Mouse (Mus musculus) R1 (cell line): ENCODE results near the gene Hddc3.

Experiments
- DNase-seq: peaks from one replicate; pipeline ENCODE4 v3.0.0-alpha.2; 2018; ENCODE audit warnings: low read depth, low spot score

Hddc3 gene

DNA sequence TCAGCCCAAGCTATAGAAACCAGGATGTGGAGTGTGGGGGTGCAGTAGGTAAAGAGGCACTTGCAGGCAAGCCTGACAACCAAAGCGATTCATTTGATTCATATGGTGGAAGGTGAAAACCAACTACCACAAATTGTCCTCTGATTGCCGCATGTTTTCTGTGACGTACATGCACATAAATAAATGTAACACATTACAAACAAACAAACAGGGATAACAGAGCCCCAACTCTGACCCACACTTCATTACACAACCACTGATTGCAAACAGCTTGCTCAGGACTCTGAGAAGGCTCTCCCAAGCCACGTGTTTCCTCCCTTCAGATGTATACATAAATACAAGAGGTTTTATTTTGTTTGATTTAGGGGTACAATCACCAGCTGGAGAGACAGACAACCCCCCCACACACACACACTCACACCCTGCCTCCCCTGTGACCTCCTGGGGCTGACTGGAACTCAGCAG, 27.1 kb downstream of the Hddc3 start:
- DNase-seq, result no peak

DNA sequence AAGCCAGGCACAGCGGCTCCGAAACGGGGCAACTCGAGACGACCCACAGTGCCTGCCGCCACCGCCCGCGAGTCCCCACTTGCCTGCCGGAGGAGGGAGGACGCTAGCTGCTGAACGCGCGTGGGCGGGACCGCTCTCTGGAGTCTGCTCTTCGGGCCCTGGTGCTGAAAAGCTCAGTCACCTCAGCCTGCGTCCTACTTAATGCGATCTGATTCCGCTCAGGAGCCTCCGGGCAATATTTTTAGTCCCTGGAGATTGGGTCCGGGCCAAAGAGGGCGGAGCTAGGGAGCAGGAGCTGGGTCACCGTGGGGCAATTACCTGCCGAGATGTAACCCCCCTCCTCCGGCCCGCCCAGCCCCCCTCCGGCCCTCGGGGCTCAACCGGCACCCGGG, 27.7 kb downstream of the Hddc3 start:
- DNase-seq, result peak; percentile 96

DNA sequence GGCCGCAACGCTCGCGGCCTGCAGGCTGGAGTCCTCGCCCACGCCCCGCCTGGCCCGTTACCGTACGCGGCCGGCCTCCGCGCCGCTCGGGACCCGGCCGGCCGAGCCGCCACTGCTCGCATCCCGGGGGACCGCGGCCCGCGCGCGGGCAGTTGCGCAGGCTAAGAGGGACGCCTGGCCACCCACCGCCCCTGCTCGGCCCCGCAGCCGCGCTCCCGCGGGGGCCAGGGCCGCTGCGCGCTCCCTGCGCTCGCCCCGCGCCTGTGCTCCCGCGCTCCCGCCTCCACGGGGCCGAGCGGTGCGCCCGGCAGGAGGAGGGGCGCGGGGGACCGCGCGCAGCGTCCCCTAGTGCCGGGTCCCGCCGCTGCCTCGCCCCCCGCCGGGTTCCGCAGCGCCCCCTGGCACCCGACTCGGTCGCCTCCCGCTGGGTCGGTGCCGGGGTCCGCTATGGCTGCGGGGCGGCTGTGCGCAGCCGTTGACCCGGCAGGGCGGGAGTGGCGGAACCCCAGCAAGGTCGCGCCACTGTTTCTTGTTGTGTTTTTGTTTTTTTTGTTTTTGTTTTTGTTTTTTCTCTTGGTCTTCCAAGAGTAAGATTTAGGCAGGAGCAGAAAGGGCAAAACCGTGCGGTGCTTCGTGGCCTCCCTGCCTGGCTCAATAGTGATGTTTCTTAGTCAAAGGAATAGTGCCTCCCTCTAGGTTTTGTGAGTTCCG, 28.3 kb downstream of the Hddc3 start, which contains the start of gene Man2a2:
Man2a2 (minus strand) TSS at position 335 of the 711 bp plus-strand sequence.
- DNase-seq, result peak; percentile 50

GRCm38 (mm10) chr7:80372166-80372565, 29.3 kb downstream of the Hddc3 start:
- DNase-seq, result no peak

DNA sequence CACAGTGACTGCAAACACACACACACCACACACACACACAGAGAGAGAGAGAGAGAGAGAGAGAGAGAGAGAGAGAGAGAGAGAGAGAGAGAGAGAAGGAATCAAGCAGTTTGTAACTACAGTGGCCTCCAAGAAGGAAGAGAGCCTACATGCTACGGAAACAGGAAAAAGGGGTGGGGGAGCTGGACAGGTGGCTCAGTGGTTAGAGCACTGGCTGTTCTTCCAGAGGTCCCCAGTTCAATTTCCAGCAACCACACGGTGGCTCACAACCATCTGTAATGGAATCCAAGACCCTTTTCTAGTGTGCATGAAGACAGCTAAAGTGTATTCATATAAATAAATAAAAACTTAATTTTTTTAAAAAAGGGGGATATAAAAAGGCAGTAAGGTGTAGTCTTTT, 29.8 kb downstream of the Hddc3 start:
- DNase-seq, result no peak

DNA sequence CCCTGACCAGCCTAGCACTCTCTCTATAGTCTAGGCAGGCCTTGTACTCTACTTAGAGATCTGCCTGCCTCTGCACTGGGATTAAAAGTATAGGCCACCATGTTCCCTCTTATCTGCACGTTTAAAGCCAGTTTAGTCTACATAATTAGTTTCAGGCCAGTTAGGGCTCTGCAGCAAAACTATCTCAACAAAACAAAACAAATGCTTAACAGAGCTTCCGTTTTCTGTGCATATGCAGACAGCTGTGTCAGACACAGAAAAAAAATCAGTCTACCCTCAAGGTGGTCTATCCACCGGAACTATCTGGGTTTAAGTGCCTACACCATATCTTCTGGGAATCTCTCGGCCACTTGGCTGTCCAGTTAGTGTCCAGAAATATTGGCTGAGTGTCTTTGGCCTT, 30.4 kb downstream of the Hddc3 start:
- DNase-seq, result no peak

DNA sequence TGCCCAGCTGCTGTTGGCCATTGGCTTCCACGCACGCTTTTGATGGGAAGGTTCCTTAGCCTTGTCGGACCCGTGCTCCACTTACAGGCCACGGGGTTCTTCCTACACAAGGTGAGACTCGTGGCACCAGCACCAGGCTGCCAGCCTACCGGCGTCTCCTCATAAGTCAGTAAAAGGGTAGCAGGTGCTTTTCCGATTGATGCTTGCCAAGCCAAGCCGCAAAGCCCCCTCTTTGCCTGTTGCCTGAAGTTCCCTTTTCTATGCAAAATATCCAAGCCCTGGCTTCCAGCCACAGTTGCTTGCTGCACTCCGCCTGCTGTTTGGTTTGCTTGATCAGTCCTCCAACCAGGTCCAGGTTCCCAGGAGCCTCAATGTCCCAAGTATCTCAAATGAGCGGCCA, 30.9 kb downstream of the Hddc3 start:
- no peak for DNase-seq

DNA sequence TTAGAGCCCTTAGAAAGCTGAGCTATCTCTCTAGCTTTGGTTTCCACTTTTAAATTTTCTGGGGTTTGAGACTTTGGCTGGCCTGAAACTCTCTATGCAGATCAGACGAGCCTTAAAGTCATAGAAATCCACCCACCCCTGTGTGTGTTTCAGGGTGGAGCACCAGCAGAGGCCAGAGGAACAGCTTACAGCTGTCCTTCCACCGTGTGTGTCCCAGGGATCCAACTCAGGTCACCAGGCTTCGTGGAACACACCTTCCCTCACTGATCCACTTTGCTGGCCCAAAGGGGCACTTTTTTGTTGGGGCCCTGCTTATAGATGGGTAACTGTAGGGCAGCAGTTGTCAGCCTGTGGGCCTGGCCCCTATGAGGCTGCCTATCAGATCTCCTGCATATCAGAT, 31.4 kb downstream of the Hddc3 start:
- DNase-seq, result no peak

DNA sequence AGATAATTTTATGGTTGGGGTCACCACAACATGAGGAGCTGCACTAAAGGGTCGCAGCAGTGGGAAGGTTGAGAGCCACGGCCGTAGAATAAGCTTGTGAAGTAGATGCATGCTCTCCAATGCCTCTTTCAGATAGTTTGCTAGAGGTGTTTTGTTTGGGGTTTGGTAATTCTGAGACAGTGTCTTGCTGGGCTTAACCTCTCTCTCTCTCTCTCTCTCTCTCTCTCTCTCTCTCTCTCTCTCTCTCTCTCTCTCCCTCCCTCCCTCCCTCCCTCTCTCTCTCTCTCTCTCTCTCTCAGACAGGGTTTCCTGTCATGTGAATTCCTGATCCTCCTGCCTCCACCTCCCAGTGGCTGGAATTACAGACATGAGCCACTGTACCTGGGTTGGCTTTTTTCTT, 31.8 kb downstream of the Hddc3 start:
- no peak for DNase-seq

DNA sequence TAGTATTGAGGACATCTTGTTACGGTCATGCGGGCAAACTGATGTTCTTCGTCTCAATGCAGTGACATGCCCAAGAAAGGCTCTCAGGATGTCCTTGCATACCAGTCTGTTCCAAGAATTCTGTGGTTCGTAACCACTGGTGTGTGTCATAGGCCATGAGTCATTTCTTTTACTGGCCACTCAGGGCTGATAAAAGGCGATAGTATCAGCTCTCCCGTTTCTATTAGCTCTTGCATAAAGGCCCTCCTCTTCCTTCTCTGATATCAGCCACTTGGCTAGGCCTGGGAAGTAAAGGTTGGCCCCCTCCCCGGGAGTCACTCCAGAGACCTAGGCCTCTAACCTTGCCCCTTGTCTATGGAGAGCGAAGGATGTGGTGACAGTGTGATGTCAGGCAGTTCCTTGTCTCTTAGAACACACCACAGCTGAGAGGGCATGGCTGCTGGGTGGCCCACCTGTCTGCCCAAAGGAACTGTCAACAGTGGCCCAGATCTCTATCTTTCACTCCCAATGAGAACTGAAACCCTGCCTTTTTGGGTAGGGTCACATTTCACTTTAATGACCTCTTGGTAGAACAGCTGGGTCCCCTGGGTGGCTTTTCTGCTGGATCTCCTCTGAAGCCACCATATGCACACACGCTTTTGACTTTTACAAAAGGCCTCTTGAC, 32.6 kb downstream of the Hddc3 start:
- no peak for DNase-seq

- DNase-seq, result no peak
Measured at GRCm38 (mm10) chr7:80376192-80376591, 33.3 kb downstream of the Hddc3 start.

- peak; percentile 76 for DNase-seq
Measured at GRCm38 (mm10) chr7:80377471-80377870, 34.6 kb downstream of the Hddc3 start.

GRCm38 (mm10) chr7:80379531-80379930, 36.6 kb downstream of the Hddc3 start:
- peak; percentile 77 for DNase-seq

- no peak for DNase-seq
Measured at GRCm38 (mm10) chr7:80382919-80383318, 40.0 kb downstream of the Hddc3 start.

DNA sequence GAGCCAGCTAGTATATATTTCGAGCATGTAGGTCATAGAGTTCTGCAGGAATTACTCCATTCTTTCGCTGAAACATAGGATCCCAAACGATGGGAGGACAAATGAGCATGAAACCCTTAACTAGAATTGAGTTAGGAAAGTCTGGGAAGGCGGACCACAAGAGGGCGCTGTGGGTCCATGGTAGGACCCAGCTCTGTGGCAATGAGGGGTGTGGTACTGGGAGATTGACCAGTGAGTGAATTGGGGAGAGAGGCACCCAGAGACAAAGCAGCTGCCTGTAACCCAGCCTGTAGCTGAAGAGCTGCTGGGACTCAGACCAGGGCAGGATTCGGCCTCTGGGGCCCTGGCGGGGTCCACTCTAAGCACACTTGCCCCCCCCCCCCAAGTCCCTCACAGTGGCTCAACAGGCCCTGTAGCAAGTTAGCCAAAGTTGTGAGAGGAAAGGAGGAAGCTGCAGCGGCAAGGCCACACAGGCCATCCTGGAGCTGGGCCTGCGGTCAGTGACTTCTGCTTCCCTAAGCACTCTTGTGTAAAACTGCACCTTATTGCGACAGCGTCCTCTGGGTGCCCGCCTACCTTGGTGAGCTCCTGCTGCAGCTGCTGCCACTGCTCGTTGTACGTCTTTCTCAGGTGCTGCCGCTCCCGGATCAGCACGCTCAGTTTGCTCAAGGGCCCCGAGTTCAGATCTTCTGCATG, 43.5 kb downstream of the Hddc3 start:
- peak; percentile 89 for DNase-seq

GRCm38 (mm10) chr7:80387033-80387632, 44.2 kb downstream of the Hddc3 start:
- no peak for DNase-seq

- DNase-seq, result no peak
Measured at GRCm38 (mm10) chr7:80387633-80388543, 45.0 kb downstream of the Hddc3 start, which contains the start of gene Fes. Gene Fes (minus strand): TSS chr7:80387946.

DNA sequence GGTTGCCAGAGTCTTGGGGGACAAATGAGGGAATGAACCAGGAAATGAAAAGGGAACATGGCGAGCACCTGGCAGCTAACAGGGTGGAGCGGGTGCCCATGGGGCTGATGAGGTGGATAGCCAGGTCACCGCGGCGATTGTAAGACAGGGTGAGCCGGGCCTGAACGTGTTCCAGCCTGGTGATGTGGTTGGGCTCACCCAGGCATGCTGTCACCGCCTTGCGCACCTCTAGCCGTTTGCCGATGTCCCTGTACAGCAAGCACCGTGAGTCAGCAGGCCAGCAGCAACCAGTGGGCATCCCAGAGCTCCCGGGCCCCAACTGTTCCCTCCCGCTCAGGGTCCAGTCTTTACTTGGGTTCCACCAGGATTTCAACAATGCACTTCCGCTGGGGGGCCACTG, 49.2 kb downstream of the Hddc3 start:
- no peak for DNase-seq

GRCm38 (mm10) chr7:80394600-80394999, 51.7 kb downstream of the Hddc3 start:
- no peak for DNase-seq

GRCm38 (mm10) chr7:80396427-80396826, 53.5 kb downstream of the Hddc3 start:
- peak; percentile 46 for DNase-seq

GRCm38 (mm10) chr7:80397986-80398385, 55.1 kb downstream of the Hddc3 start:
- no peak for DNase-seq
